Mouse (Mus musculus) kidney, postnatal 14 days (tissue): ENCODE measurements around the gene Rab23.

ENCODE experiments used
- DNase-seq: peaks from one replicate; pipeline ENCODE4 v3.0.0; 2022; ENCODE audit warnings: mixed read lengths

The Rab23 gene

GRCm38 (mm10) chr1:33719733-33720225, at the start of gene Rab23:
Gene Rab23 (plus strand): TSS chr1:33719887.
- peak; percentile 87 for DNase-seq

DNA sequence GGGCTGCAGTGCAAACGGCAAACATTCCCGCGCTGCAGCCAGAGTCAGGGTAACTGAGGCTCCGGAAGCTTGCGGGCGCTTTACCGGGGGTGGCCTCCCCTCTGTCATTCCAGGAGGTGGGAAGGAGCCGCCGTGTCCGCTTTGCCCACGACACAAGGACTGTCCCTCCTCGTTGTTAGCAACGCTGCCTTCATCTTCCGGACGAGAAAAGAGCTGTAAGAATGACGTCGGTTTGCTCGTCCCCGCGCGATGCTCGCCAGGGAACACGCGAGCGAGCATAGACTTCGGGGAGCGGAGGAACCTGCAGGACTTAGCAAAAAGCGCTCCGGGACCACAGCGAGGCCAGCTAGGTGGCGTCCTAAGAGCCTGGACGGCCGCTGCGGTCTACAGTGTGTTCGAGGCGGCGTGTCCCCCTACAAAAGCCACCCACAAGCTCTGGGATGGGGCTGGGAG, 49.5 kb upstream of the Rab23 start:
- DNase-seq: peak; percentile 66

- DNase-seq: no peak
Measured at GRCm38 (mm10) chr1:33671441-33671840, 48.2 kb upstream of the Rab23 start.

- no peak for DNase-seq
Measured at GRCm38 (mm10) chr1:33672083-33672482, 47.6 kb upstream of the Rab23 start.

DNA sequence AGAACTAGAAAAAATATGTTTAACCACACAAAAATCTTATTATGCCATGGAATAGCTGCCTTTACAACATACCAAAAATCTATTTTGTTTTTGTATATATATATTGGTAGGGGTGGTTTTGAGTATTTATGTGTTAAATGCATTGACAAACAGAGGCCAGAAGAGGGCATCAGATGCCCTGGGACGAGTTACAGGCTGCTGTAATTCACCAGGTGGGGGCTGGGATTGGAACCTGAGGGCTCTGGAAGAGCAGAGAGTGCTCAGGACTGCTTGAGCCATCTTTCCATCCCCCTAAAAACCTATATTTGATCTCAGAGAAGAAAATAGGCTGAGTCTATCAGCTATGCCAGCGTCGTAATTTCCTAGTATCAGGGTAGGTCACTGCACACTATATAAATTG, 47.2 kb upstream of the Rab23 start:
- peak; percentile 21 for DNase-seq

GRCm38 (mm10) chr1:33673158-33673960, 46.3 kb upstream of the Rab23 start:
- DNase-seq: no peak

DNA sequence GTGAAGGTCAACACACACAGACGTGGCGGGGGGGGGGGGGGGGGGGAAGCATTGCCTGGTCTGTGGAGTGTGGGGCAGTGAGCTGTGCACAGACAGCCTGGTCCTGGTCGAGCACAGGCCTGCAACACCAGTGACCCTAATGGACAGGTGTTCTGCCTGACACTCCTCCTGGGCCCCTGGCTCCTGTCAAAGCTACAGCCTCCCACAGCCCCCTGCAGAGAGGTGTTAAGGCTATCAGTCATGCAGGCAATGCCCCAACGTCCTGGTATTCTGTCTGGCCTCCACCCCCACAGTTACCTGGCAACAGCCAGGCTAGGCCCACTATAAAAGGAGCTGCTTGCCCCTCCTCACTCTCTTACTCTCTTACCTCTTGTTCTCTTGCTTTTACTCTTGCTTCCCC, 39.3 kb upstream of the Rab23 start:
- no peak for DNase-seq

DNA sequence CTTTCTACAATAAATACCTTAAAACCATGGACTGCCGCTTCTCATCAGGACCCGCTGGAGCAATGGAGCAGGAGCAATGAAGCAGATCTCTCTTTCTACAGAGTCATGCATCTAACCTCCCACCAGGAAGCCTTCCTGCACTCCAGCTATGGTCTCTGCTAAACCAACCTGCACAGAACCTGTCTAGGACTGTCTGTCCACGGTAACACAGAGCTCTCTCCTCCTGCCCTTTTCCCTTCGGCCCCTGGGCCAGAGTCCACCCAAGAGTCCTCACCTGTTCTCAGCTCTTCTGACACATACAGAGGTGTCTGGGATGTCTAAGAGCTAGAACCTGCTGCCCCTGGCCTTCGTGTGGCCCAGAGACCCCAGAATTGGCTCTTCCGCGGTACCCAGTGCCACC, 38.8 kb upstream of the Rab23 start:
- no peak for DNase-seq

DNA sequence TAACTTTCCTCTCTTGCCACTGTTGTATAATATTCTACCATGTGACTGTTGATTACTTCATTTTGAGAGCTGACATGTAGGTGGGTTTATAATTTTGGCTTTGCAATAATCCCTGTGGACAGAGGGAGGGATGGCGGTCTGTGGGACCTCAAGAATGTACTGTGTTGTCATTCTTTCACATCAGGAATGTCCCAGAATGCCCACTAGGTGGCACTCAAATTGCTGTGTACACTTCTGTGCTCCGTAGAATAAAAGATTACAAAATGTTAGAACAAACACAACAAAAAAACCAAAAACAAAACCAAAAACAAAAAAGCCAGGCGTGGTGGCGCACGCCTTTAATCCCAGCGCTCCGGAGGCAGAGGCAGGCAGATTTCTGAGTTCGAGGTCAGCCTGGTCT, 35.2 kb upstream of the Rab23 start:
- DNase-seq: peak; percentile 22

GRCm38 (mm10) chr1:33688810-33689209, 30.9 kb upstream of the Rab23 start:
- DNase-seq: no peak

DNA sequence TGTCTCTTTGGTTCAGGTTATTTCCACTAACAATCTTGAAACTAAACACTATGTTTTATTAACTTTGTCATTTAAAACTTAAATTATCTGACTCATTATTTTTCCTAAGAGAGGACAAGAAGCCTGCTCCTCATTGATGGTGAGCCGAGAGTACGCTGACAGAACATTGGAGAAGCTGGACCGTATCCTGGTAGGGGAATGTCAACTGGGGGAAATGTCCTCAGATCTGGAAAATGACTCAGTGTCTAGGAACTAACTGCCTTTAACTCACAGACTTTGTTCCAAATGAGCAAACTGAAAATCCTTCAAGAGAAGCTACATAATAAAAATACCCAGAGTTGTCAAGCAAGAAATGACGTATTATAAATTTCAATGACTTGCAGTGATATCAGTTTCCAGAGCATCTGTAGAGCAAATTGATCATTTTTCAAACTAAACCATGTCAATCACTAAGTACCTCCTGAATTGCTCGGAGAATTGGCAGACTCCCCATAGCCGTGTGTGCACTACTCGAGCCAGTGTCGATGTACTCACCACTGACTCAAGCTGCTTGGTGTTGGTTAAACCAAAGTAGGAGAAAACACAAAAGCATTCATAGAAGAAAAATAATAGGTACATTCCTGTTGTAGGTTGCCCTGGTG, 30.1 kb upstream of the Rab23 start:
- DNase-seq: no peak

GRCm38 (mm10) chr1:33690087-33690448, 29.6 kb upstream of the Rab23 start:
- DNase-seq: no peak

- no peak for DNase-seq
Measured at GRCm38 (mm10) chr1:33693893-33694292, 25.8 kb upstream of the Rab23 start.

DNA sequence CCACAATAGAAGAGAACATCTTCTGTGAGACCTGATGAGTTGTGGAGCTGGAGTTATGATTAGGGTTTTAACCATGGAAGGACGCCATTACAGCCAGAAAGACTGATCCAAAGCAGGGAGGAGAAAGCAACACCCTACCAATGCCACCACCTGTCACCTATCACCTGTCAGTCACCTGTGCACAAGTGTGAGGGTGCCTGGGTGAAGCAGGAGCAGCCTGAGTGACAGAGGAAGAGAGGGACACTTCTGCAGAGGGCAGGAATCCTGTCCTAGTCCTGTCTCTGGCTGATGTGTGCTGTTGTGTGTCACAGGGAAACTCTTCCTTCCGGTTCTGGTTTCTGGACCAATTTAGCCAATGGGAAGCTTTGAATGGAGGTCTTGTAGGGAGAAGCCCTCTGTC, 23.7 kb upstream of the Rab23 start:
- no peak for DNase-seq

GRCm38 (mm10) chr1:33701244-33701643, 18.4 kb upstream of the Rab23 start:
- DNase-seq: no peak

GRCm38 (mm10) chr1:33709615-33710014, 10.1 kb upstream of the Rab23 start:
- no peak for DNase-seq

GRCm38 (mm10) chr1:33712026-33712425, 7.7 kb upstream of the Rab23 start:
- no peak for DNase-seq

DNA sequence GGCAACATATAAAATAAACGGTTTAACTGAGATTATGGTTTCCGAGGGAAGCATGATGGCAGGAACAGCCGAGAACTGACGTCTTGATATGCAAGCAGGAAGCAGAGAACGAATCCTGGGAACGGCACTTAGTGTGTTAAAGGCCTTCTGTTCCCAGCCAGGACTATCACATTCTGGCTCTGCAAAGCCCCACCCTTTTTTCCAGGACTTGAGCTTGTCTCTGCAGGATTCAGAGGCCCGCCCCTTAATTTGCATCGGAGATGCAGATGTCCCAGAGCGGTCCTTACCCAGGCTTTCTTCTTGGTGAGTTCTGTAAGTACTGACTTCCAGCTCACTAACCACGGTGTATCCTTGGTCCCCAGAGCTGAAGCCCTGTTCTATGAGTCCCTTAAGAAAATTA, 4.9 kb upstream of the Rab23 start:
- no peak for DNase-seq

- no peak for DNase-seq
Measured at GRCm38 (mm10) chr1:33717636-33718035, 2.1 kb upstream of the Rab23 start.

DNA sequence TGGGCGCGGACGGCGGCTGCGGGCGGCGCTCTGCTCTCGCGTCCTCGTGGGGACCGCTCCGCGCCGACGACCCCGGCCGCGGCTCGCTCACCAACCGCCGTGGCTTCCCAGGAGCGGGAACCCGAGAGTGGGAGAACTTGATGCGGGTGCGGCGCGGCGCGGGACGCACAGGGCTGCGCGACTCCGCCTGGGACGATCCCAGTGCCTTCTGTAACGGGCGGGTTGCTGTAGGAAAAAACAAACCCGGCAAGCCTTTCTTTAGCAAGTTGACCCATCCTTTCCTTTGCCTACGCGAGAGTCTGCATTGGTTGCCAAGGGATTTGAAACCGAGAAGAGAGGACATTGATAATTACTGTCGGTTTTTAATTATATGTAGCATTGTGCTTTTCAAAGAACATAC, 544 bp downstream of the Rab23 start:
- no peak for DNase-seq

- no peak for DNase-seq
Measured at GRCm38 (mm10) chr1:33721020-33721419, 1.3 kb downstream of the Rab23 start.

GRCm38 (mm10) chr1:33724516-33724915, 4.8 kb downstream of the Rab23 start:
- no peak for DNase-seq

GRCm38 (mm10) chr1:33725086-33725485, 5.4 kb downstream of the Rab23 start:
- DNase-seq: no peak

GRCm38 (mm10) chr1:33733044-33733443, 13.4 kb downstream of the Rab23 start:
- no peak for DNase-seq
